Mouse (Mus musculus) bone marrow macrophage, adult 2 months (primary cell): ENCODE measurements around the gene Sulf2.

Source experiments
- CTCF ChIP-seq: IDR thresholded peaks from 2 replicates; pipeline ENCODE4 v1.5.1; 2012; ENCODE audit warnings: low read depth, mild to moderate bottlenecking, low read length, moderate library complexity
- POLR2A ChIP-seq: IDR thresholded peaks from 2 replicates; pipeline ENCODE4 v1.6.1; 2012; ENCODE audit warnings: mild to moderate bottlenecking, low read depth, low read length, borderline replicate concordance

- TF ChIP-seq POLR2A: no peak
- TF ChIP-seq CTCF: no peak
Observed at GRCm38 (mm10) chr2:166179457-166180101, 24.1 kb upstream of the Sulf2 start.
